Mouse (Mus musculus) forebrain, embryonic 16.5 days (tissue): Measurements from ENCODE around the gene Atg7. TPM values are rescaled to one million over a fixed set of nuclear protein-coding genes. Genes with fewer than 3 reads are reported as not detected.

Experiments
- ATAC-seq: fragments of 200-750 bp; cut with Nextera tagmentation; 2 replicates; pipeline ENCODE4 v1.8.0; 2017; ENCODE audit warnings: mild to moderate bottlenecking, moderate library complexity
- H3K27ac ChIP-seq: fragments of 300-500 bp; sonication (generic); 2 replicates; pipeline ENCODE4 v1.5.1; 2014; ENCODE audit warnings: low read length, control low read depth
- H3K27me3 ChIP-seq: fragments of 300-500 bp; sonication (generic); replicated peaks from 2 replicates; pipeline ENCODE4 v1.6.1; 2014; ENCODE audit warnings: low read length; ENCODE audit not compliant: control insufficient read depth, insufficient read depth
- H3K36me3 ChIP-seq: fragments of 300-500 bp; sonication (generic); 2 replicates; pipeline ENCODE4 v1.6.1; 2014; ENCODE audit not compliant: control insufficient read depth, insufficient read depth
- H3K4me1 ChIP-seq: fragments of 300-500 bp; sonication (generic); replicated peaks from 2 replicates; pipeline ENCODE4 v1.6.1; 2014; ENCODE audit warnings: low read length; ENCODE audit not compliant: control insufficient read depth, insufficient read depth
- H3K4me2 ChIP-seq: fragments of 300-500 bp; sonication (generic); 2 replicates; pipeline ENCODE4 v1.6.1; 2014; ENCODE audit warnings: mild to moderate bottlenecking, low read length, control low read depth
- H3K4me3 ChIP-seq: fragments of 300-500 bp; sonication (generic); replicated peaks from 2 replicates; pipeline ENCODE4 v1.5.1; 2014; ENCODE audit warnings: mild to moderate bottlenecking, low read length, control low read depth
- H3K9ac ChIP-seq: fragments of 300-500 bp; sonication (generic); replicated peaks from 2 replicates; pipeline ENCODE4 v1.6.1; 2014; ENCODE audit warnings: low read depth, low read length, control low read depth
- H3K9me3 ChIP-seq: fragments of 300-500 bp; sonication (generic); 2 replicates; pipeline ENCODE4 v1.6.1; 2016; ENCODE audit warnings: low read length; ENCODE audit not compliant: control insufficient read depth
- WGBS: fragments of 180-500 bp; shearing (Covaris S2); extraction: QIAGEN DNeasy Blood & Tissue Kit; methylation state at CpG from one replicate; pipeline ENCODE4 v1.1.7; 2014; 5-methylcytosine and 5-hydroxymethylcytosine counted together
- polyA plus RNA-seq: library from polyadenylated mRNA; unstranded; fragments of >200 nt; fragmentation: Nextera tagmentation; extraction: Ambion mirVana; gene quantifications from 2 replicates; pipeline ENCODE4 v1.2.1, GENCODE M21; 2015

Atg7 gene
- polyA plus RNA-seq, 1 experiment from 2014 or later = 23.2 TPM

DNA sequence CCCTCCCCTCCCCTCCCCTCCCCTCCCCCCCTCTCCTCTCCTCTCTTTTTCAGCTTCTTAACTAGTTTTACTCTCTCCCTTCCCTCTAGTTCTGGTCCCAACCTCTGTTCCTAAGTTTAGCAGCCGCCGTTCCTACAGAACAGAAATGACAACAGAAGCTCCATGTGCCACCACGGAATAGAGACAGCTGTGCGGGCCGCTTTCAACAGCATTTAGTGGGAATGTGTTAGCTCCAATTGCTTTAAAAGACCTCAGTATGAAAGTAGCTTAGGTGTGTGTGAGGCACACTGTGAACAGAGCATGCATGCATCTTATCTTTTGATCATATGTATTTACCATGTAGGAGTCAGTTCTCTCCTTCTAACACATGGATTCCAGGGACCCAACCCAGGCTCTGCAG, 79.1 kb downstream of the Atg7 start:
- Histone ChIP-seq H3K4me2 (no peak overlapping the region), H3K4me3 (no peak overlapping the region), H3K4me1 (peaks cover 19% of the 10 kb centered on the region), H3K27ac (no peak overlapping the region), H3K36me3 (no peaks in the 10 kb centered on the region), H3K9me3 (no peaks in the 10 kb centered on the region), H3K27me3 (no peaks in the 10 kb centered on the region), H3K9ac (no peak overlapping the region)
- WGBS = 84% methylated on average over 5 of the region's 5 CpGs
- no peak for ATAC-seq

DNA sequence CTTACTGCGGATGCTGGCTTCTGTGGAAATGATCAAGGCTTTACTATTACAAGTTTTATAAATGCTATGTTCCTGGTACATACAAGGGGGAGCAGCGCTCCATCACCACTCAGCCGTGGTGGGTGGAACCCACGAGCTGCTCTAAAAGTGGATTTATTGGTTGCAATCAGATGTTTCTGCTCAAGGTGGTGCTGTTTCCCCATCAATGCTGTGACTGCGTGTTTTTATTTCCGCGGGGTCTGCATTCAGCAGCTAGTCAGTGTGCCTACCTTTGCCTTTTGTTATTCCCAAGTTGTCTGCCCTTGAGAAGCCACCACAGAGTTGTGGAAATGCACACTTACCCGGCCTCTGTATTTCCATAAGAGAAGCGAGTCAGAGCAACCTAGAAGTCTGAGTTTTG, 81.0 kb downstream of the Atg7 start:
- Histone ChIP-seq H3K4me2 (no peak overlapping the region), H3K27ac (no peak overlapping the region), H3K27me3 (no peaks in the 10 kb centered on the region), H3K4me1 (peaks cover 15% of the 10 kb centered on the region), H3K4me3 (no peak overlapping the region), H3K36me3 (no peaks in the 10 kb centered on the region), H3K9me3 (no peaks in the 10 kb centered on the region), H3K9ac (no peak overlapping the region)
- WGBS = 26% methylated on average over 9 of the region's 9 CpGs
- peak; percentile 81 for ATAC-seq

DNA sequence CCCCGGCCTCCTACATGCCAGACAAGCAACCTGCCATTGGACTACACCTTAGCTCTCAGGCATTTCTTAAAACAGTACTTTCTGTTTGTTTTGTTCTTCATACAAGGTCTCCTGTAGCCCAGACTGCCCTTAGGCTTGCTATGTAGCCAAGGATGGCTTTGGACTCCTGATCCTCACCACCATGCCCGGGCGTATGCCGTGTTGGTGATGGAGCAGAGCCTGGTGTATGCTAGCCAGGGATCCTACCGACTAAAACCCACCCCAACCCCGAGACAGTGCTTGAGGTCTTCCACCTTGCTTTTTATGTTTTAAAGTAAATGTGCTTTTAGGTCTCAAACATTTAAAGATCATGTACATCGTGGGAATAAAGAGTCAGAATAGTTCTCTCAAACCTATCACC, 81.5 kb downstream of the Atg7 start:
- H3K9me3 ChIP-seq = no peaks in the 10 kb centered on the region
- H3K27me3 ChIP-seq = no peaks in the 10 kb centered on the region
- no peak overlapping the region for H3K9ac ChIP-seq
- H3K36me3 ChIP-seq = no peaks in the 10 kb centered on the region
- 84% methylated on average over 7 of the region's 7 CpGs for WGBS
- H3K4me3 ChIP-seq = no peak overlapping the region
- peaks cover 11% of the 10 kb centered on the region for H3K4me1 ChIP-seq
- no peak overlapping the region for H3K27ac ChIP-seq
- no peak overlapping the region for H3K4me2 ChIP-seq
- ATAC-seq = no peak

DNA sequence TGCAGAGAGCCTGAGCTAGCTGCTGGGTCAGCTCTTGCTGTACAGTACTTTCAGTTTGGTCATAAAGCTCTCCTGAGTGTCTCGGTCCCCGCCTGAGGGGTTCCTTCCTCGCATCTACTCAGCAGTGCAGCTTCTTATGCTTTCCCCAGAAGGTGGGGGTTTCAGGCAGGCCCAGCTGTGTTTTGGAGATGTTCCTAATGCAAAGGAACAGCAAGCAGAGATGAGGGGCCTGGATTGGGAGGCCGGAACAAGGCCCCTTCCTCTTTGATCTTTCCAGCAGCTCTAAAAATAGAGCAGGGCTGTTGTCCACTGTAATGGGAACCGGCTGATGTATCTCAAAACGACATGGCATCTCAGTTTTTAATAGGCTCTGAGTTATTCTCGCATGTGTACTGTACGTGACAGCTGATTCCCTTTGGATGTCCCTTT, 82.3 kb downstream of the Atg7 start:
- H3K4me1 ChIP-seq = peaks cover 5% of the 10 kb centered on the region
- WGBS = 60% methylated on average over 8 of the region's 8 CpGs
- H3K27me3 ChIP-seq = no peaks in the 10 kb centered on the region
- no peaks in the 10 kb centered on the region for H3K9me3 ChIP-seq
- H3K36me3 ChIP-seq = no peaks in the 10 kb centered on the region
- H3K9ac ChIP-seq = no peak overlapping the region
- H3K27ac ChIP-seq = no peak overlapping the region
- no peak overlapping the region for H3K4me2 ChIP-seq
- no peak for ATAC-seq
- H3K4me3 ChIP-seq = no peak overlapping the region

DNA sequence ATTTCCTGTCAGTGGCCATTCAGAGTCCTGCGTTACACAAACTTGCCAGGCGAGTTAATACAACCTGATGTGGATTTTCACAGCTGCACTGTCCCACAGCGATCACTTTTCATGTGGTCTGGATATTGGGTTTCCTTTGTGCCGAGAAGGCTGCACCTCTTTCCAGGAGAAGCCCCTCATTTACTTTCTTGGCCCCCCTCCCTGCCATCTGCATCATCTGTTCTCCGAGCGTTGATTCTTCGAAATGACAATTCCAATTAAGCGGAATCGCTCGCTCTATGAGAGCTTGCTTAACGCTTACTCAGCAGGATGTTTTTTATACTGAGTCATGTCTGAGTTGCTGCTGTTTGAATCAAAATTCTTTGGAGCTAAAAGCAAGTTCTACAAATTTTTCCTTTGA, 83.8 kb downstream of the Atg7 start:
- 24% methylated on average over 11 of the region's 11 CpGs for WGBS
- no peaks in the 10 kb centered on the region for H3K9me3 ChIP-seq
- no peak overlapping the region for H3K27ac ChIP-seq
- 0 out of 2 replicates have a peak overlapping the region, but pooled peaks have one; percentile 11 for H3K4me2 ChIP-seq
- no peaks in the 10 kb centered on the region for H3K36me3 ChIP-seq
- H3K27me3 ChIP-seq = no peaks in the 10 kb centered on the region
- no peak overlapping the region for H3K4me3 ChIP-seq
- peaks cover 5% of the 10 kb centered on the region for H3K4me1 ChIP-seq
- peak; percentile 43; the same call in 1 of the 2 replicates for ATAC-seq
- no peak overlapping the region for H3K9ac ChIP-seq

DNA sequence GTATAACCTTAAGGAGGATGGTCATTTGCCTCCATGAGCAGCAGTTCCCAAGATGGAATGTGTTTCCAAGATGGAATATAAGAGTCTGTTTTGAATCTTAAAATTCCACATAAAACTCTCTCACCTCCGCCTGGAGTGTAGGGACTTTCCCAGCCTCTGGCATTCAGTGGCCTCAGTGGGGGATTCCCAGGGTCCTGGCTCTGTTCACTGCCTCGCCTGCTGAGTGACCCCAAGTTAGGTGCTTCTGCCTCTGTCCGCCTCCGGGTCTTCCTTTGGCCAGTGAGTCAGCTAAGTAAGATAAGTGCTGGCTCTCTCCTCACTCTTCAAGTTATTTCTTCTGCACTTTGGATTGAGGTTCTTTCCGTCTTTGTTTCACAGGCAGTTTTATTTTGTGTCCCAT, 90.3 kb downstream of the Atg7 start:
- no peak for ATAC-seq
- Histone ChIP-seq H3K9me3 (no peaks in the 10 kb centered on the region), H3K36me3 (no peaks in the 10 kb centered on the region), H3K27ac (no peak overlapping the region), H3K27me3 (no peaks in the 10 kb centered on the region), H3K4me1 (peaks cover 10% of the 10 kb centered on the region), H3K9ac (no peak overlapping the region), H3K4me3 (no peak overlapping the region), H3K4me2 (no peak overlapping the region)
- WGBS = 68% methylated on average over 5 of the region's 5 CpGs

DNA sequence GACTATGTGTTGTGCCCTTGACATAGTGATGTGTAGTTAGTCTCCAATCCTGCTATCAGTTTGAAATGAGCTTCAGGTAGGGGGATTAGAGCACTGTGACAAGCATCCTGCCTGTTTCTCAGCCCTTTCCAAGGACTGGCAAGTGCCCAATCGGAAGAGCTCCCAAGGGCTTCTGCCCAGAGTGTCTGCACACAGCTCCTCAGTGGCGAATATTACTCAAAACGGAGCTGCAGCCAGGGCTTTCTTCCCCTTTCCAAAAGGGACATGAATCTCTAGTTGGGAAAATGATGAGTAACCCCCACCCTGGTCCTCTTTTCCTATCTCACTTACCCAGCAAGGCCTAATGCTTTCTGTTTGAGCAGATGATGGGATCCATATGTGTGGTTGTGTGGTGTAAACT, 90.8 kb downstream of the Atg7 start:
- Histone ChIP-seq H3K9ac (no peak overlapping the region), H3K27me3 (no peaks in the 10 kb centered on the region), H3K9me3 (no peaks in the 10 kb centered on the region), H3K4me2 (no peak overlapping the region), H3K36me3 (no peaks in the 10 kb centered on the region), H3K4me3 (no peak overlapping the region), H3K4me1 (peaks cover 15% of the 10 kb centered on the region), H3K27ac (no peak overlapping the region)
- WGBS = 86% methylated on average over 3 of the region's 3 CpGs
- ATAC-seq = no peak

DNA sequence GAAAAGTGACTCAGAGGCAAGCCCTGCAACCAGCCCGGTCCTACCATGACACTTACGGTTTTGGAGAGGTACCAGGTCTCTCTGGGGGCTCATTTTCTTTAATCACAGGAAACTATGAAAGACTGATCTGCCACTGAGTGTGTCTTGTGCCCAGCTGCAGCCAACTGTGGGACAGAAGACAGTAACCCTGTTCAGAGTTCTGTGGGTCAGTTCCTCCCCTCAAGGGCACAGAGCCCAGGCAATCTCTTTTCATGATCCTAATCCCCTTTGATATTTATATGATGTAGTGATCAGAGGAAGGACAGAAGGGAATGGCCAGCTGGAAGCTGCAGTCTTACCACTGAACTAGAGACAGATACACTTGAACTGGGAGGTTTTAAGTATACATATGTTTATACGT, 92.2 kb downstream of the Atg7 start:
- Histone ChIP-seq H3K4me3 (no peak overlapping the region), H3K9me3 (no peaks in the 10 kb centered on the region), H3K9ac (no peak overlapping the region), H3K4me2 (no peak overlapping the region), H3K27me3 (no peaks in the 10 kb centered on the region), H3K4me1 (peaks cover 17% of the 10 kb centered on the region), H3K27ac (no peak overlapping the region), H3K36me3 (no peaks in the 10 kb centered on the region)
- WGBS = 72% methylated on average over 3 of the region's 3 CpGs
- no peak for ATAC-seq

DNA sequence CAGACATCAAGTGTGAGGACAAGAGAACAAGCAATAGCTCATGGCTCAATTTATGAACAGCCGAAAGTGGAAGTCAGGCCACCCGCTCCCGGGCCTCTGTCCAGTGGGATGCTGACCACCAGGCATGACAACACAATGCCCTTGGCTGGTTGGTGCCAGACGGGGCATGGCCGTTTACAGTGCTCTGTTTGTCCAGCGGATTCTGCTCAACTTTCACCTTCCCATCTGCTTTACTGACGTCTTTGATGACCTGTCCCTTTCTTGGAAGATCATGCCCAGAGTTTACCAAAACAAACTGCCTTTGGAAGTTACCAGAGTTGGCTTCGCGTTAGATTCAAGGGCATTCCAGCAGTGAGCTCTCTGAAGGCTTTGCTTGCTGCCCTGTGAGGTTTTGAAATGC, 93.5 kb downstream of the Atg7 start:
- Histone ChIP-seq H3K9ac (no peak overlapping the region), H3K27ac (no peak overlapping the region), H3K4me1 (peaks cover 17% of the 10 kb centered on the region), H3K36me3 (no peaks in the 10 kb centered on the region; the same call in 1 of the 2 replicates), H3K4me2 (no peak overlapping the region), H3K9me3 (no peaks in the 10 kb centered on the region), H3K27me3 (no peaks in the 10 kb centered on the region), H3K4me3 (no peak overlapping the region)
- ATAC-seq = no peak
- WGBS = 93% methylated on average over 9 of the region's 9 CpGs

DNA sequence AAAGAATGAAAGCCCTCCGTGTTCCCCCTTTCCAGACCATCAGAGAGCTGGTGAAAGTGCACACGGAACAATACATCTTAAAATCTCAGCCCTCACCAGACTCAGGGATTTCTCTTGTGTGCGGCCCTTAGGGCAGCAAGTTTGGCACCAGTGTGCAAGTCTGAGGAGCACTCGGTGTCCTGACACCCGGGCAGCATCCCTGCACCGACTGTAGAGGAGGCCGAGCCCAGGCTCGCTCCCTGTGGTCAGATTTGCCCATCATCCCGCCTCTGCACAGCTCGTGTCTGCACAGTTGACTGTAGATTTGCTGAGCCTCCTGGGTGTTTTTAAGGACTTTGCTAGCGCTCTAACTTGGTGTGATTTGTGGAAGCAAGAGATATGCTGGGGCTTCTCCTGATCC, 94.3 kb downstream of the Atg7 start:
- peaks cover 17% of the 10 kb centered on the region for H3K4me1 ChIP-seq
- H3K4me2 ChIP-seq = no peak overlapping the region
- 87% methylated on average over 11 of the region's 11 CpGs for WGBS
- no peaks in the 10 kb centered on the region for H3K27me3 ChIP-seq
- no peaks in the 10 kb centered on the region for H3K9me3 ChIP-seq
- no peak for ATAC-seq
- no peak overlapping the region for H3K9ac ChIP-seq
- no peak overlapping the region for H3K4me3 ChIP-seq
- H3K27ac ChIP-seq = no peak overlapping the region
- H3K36me3 ChIP-seq = no peaks in the 10 kb centered on the region; the same call in 1 of the 2 replicates
